Mouse (Mus musculus): ENCODE results near the gene Srxn1. TPM values are rescaled to one million over a fixed set of nuclear protein-coding genes. Genes with fewer than 3 reads are reported as not detected.

Srxn1 gene
- polyA plus RNA-seq, 1 experiment = 17.9 TPM

- no peak for DNase-seq (ENCODE audit: low read depth)
- TF ChIP-seq CTCF (IDR thresholded peaks at IDR 0.05; ENCODE audit: borderline replicate concordance, extremely low read depth, insufficient read depth, insufficient read length) (no peak), POLR2A (IDR thresholded peaks at IDR 0.05; ENCODE audit: borderline replicate concordance, extremely low read depth, insufficient read depth, insufficient read length, poor library complexity, severe bottlenecking) (no peak)
Measured at GRCm38 (mm10) chr2:152128597-152128996, 23.3 kb downstream of the Srxn1 start.

- TF ChIP-seq POLR2A (IDR thresholded peaks at IDR 0.05; ENCODE audit: borderline replicate concordance, extremely low read depth, insufficient read depth, insufficient read length, poor library complexity, severe bottlenecking) (no peak), CTCF (IDR thresholded peaks at IDR 0.05; ENCODE audit: borderline replicate concordance, extremely low read depth, insufficient read depth, insufficient read length) (no peak)
- no peak for DNase-seq (ENCODE audit: low read depth)
Measured at GRCm38 (mm10) chr2:152129778-152130177, 24.5 kb downstream of the Srxn1 start.

GRCm38 (mm10) chr2:152132016-152132415, 26.7 kb downstream of the Srxn1 start:
- TF ChIP-seq POLR2A (IDR thresholded peaks at IDR 0.05; ENCODE audit: borderline replicate concordance, extremely low read depth, insufficient read depth, insufficient read length, poor library complexity, severe bottlenecking) (no peak), CTCF (IDR thresholded peaks at IDR 0.05; ENCODE audit: borderline replicate concordance, extremely low read depth, insufficient read depth, insufficient read length) (no peak)
- DNase-seq (ENCODE audit: low read depth) = no peak

GRCm38 (mm10) chr2:152132691-152133090, 27.4 kb downstream of the Srxn1 start:
- no peak for TF ChIP-seq CTCF (IDR thresholded peaks at IDR 0.05; ENCODE audit: borderline replicate concordance, extremely low read depth, insufficient read depth, insufficient read length)
- TF ChIP-seq POLR2A (IDR thresholded peaks at IDR 0.05; ENCODE audit: borderline replicate concordance, extremely low read depth, insufficient read depth, insufficient read length, poor library complexity, severe bottlenecking) = no peak
- no peak for DNase-seq (ENCODE audit: low read depth)

- DNase-seq (ENCODE audit: low read depth) = peak; percentile 82
- TF ChIP-seq POLR2A (IDR thresholded peaks at IDR 0.05; ENCODE audit: borderline replicate concordance, extremely low read depth, insufficient read depth, insufficient read length, poor library complexity, severe bottlenecking) = no peak
- no peak for TF ChIP-seq CTCF (IDR thresholded peaks at IDR 0.05; ENCODE audit: borderline replicate concordance, extremely low read depth, insufficient read depth, insufficient read length)
Measured at GRCm38 (mm10) chr2:152139191-152139987, 34.1 kb downstream of the Srxn1 start.

- DNase-seq (ENCODE audit: low read depth) = peak; percentile 61
Measured at GRCm38 (mm10) chr2:152140941-152141340, 35.6 kb downstream of the Srxn1 start.

GRCm38 (mm10) chr2:152141491-152141890, 36.2 kb downstream of the Srxn1 start:
- peak; percentile 23 for DNase-seq (ENCODE audit: low read depth)
- TF ChIP-seq POLR2A (IDR thresholded peaks at IDR 0.05; ENCODE audit: borderline replicate concordance, extremely low read depth, insufficient read depth, insufficient read length, poor library complexity, severe bottlenecking) (no peak), CTCF (IDR thresholded peaks at IDR 0.05; ENCODE audit: borderline replicate concordance, extremely low read depth, insufficient read depth, insufficient read length) (no peak)

More at GRCm38 (mm10) chr2:152140941-152141340, 35.6 kb downstream of the Srxn1 start:
- TF ChIP-seq CTCF (IDR thresholded peaks at IDR 0.05; ENCODE audit: borderline replicate concordance, extremely low read depth, insufficient read depth, insufficient read length) (no peak), POLR2A (IDR thresholded peaks at IDR 0.05; ENCODE audit: borderline replicate concordance, extremely low read depth, insufficient read depth, insufficient read length, poor library complexity, severe bottlenecking) (no peak)

GRCm38 (mm10) chr2:152142046-152142445, 36.7 kb downstream of the Srxn1 start:
- DNase-seq (ENCODE audit: low read depth) = peak; percentile 49
- TF ChIP-seq CTCF (IDR thresholded peaks at IDR 0.05; ENCODE audit: borderline replicate concordance, extremely low read depth, insufficient read depth, insufficient read length) (no peak), POLR2A (IDR thresholded peaks at IDR 0.05; ENCODE audit: borderline replicate concordance, extremely low read depth, insufficient read depth, insufficient read length, poor library complexity, severe bottlenecking) (no peak)

- DNase-seq (ENCODE audit: low read depth) = no peak
- TF ChIP-seq POLR2A (IDR thresholded peaks at IDR 0.05; ENCODE audit: borderline replicate concordance, extremely low read depth, insufficient read depth, insufficient read length, poor library complexity, severe bottlenecking) = no peak
- TF ChIP-seq CTCF (IDR thresholded peaks at IDR 0.05; ENCODE audit: borderline replicate concordance, extremely low read depth, insufficient read depth, insufficient read length) = no peak
Measured at GRCm38 (mm10) chr2:152142571-152142970, 37.3 kb downstream of the Srxn1 start.

GRCm38 (mm10) chr2:152143279-152144157, 38.2 kb downstream of the Srxn1 start, which contains the start of gene Tcf15:
Gene Tcf15 (plus strand): TSS chr2:152143561.
- TF ChIP-seq POLR2A (IDR thresholded peaks at IDR 0.05; ENCODE audit: borderline replicate concordance, extremely low read depth, insufficient read depth, insufficient read length, poor library complexity, severe bottlenecking) = peak; percentile 52; the same call in 1 of the 2 replicates
- no peak for TF ChIP-seq CTCF (IDR thresholded peaks at IDR 0.05; ENCODE audit: borderline replicate concordance, extremely low read depth, insufficient read depth, insufficient read length)
- DNase-seq (ENCODE audit: low read depth) = peak; percentile 74

GRCm38 (mm10) chr2:152144158-152144450, 38.8 kb downstream of the Srxn1 start:
- DNase-seq (ENCODE audit: low read depth) = no peak
- TF ChIP-seq POLR2A (IDR thresholded peaks at IDR 0.05; ENCODE audit: borderline replicate concordance, extremely low read depth, insufficient read depth, insufficient read length, poor library complexity, severe bottlenecking) (no peak), CTCF (IDR thresholded peaks at IDR 0.05; ENCODE audit: borderline replicate concordance, extremely low read depth, insufficient read depth, insufficient read length) (no peak)

Data from brain, embryonic 14.5 days (tissue).